Mouse (Mus musculus) heart, adult 8-10 months (tissue): ENCODE measurements around the gene Sclt1. TPM values are rescaled to one million over a fixed set of nuclear protein-coding genes. Genes with fewer than 3 reads are reported as not detected.

Experiments
- DNase-seq: peaks from one replicate; pipeline ENCODE4 v3.0.0; 2022; ENCODE audit warnings: low spot score
- total RNA-seq, 4 experiments: library from RNA; stranded (reverse); gene quantifications; 2 replicates each; pipeline ENCODE4 v1.2.4; 2022

Sclt1 gene
- total RNA-seq, 4 experiments from 2014 or later: 6.5 to 8.4 (median 6.9) TPM

- no peak for DNase-seq
Measured at GRCm38 (mm10) chr3:41586917-41587316, 155.4 kb downstream of the Sclt1 start.

GRCm38 (mm10) chr3:41586330-41586729, 156.0 kb downstream of the Sclt1 start:
- DNase-seq: no peak

GRCm38 (mm10) chr3:41585548-41585947, 156.8 kb downstream of the Sclt1 start:
- DNase-seq: no peak

GRCm38 (mm10) chr3:41583621-41584020, 158.7 kb downstream of the Sclt1 start:
- DNase-seq: no peak

GRCm38 (mm10) chr3:41583092-41583491, 159.2 kb downstream of the Sclt1 start:
- no peak for DNase-seq

GRCm38 (mm10) chr3:41582256-41582655, 160.1 kb downstream of the Sclt1 start:
- no peak for DNase-seq

GRCm38 (mm10) chr3:41581436-41581835, 160.9 kb downstream of the Sclt1 start:
- DNase-seq: no peak

- DNase-seq: no peak
Measured at GRCm38 (mm10) chr3:41580401-41581323, 161.7 kb downstream of the Sclt1 start.

- no peak for DNase-seq
Measured at GRCm38 (mm10) chr3:41579873-41580272, 162.4 kb downstream of the Sclt1 start.

- no peak for DNase-seq
Measured at GRCm38 (mm10) chr3:41577240-41577639, 165.1 kb downstream of the Sclt1 start.

Other genes with a start within 250 kb of the Sclt1 start
- 10 to 100 TPM; 26.5 to 40.1 (median 28.9) TPM for gene Jade1, start 186.8 kb downstream of the Sclt1 start, total RNA-seq
- gene D3Ertd751e, start 97 bp upstream of the Sclt1 start, total RNA-seq: 10 to 100 TPM; 12.0 to 17.4 (median 14.5) TPM